Mouse (Mus musculus) kidney, adult 2 months (tissue): ENCODE results near the gene Gpd2.

Experiments used
- CTCF ChIP-seq: fragments of 200-500 bp; conservative IDR thresholded peaks from 2 replicates; pipeline ENCODE4 v1.5.1; 2011; ENCODE audit warnings: low read depth, mild to moderate bottlenecking, control low read depth, low read length, moderate library complexity, mixed read lengths; ENCODE audit not compliant: insufficient read depth, insufficient read length
- POLR2A ChIP-seq: fragments of 200-500 bp; IDR thresholded peaks from one replicate; pipeline ENCODE4 v1.6.1; 2011; ENCODE audit warnings: low read depth, low read length, control low read depth

- TF ChIP-seq POLR2A: no peak
- TF ChIP-seq CTCF: no peak
Measured at GRCm38 (mm10) chr2:57190884-57191283, 46.6 kb upstream of the Gpd2 start.
